Mouse (Mus musculus) myocyte (in vitro differentiated cells): ENCODE data around the gene Stard7. TPM values are rescaled to one million over a fixed set of nuclear protein-coding genes. Genes with fewer than 3 reads are reported as not detected.

Experiments used
- H3K27me3 ChIP-seq: one replicate; pipeline ENCODE4 v1.6.1; 2011; ENCODE audit not compliant: control insufficient read depth, insufficient read depth, insufficient read length
- H3K36me3 ChIP-seq: one replicate; pipeline ENCODE4 v1.6.1; 2011; ENCODE audit not compliant: control insufficient read depth, insufficient read depth
- H3K4me2 ChIP-seq: one replicate; pipeline ENCODE4 v1.6.1; 2011; ENCODE audit warnings: low read depth, control low read depth
- H3K4me3 ChIP-seq: one replicate; pipeline ENCODE4 v1.5.1; 2011; ENCODE audit warnings: mild to moderate bottlenecking, control low read depth, moderate library complexity
- H3K79me2 ChIP-seq: one replicate; pipeline ENCODE4 v1.6.1; 2011; ENCODE audit not compliant: control insufficient read depth, insufficient read depth
- H3ac ChIP-seq: one replicate; pipeline ENCODE4 v1.6.1; 2011; ENCODE audit not compliant: control insufficient read depth, insufficient read length
- CEBPB ChIP-seq: IDR thresholded peaks from 2 replicates; pipeline ENCODE4 v1.6.1; 2011; ENCODE audit warnings: mild to moderate bottlenecking, moderate library complexity; ENCODE audit not compliant: poor library complexity, insufficient read depth, severe bottlenecking
- E2F4 ChIP-seq: IDR thresholded peaks from one replicate; pipeline ENCODE4 v1.6.1; 2011; ENCODE audit warnings: mild to moderate bottlenecking, control low read depth, moderate library complexity; ENCODE audit not compliant: insufficient read depth
- MAX ChIP-seq: IDR thresholded peaks from one replicate; pipeline ENCODE4 v1.6.1; 2011; ENCODE audit warnings: low read depth, mild to moderate bottlenecking, control low read depth
- MYOD1 ChIP-seq, 3 experiments: IDR thresholded peaks; one replicate each; pipeline ENCODE4 v1.6.1; 2011; ENCODE audit warnings: control low read depth in 2 of 3, low read depth in 2 of 3, mild to moderate bottlenecking in 2 of 3, moderate library complexity in 1 of 3; ENCODE audit not compliant: insufficient read length in 2 of 3, control insufficient read depth in 1 of 3
- MYOG ChIP-seq, 3 experiments: IDR thresholded peaks; one replicate each; pipeline ENCODE4 v1.6.1; 2011; ENCODE audit warnings: control low read depth in 2 of 3, low read depth in 2 of 3, mild to moderate bottlenecking in 2 of 3; ENCODE audit not compliant: insufficient read length in 2 of 3, control insufficient read depth in 1 of 3, insufficient read depth in 1 of 3
- POLR2A ChIP-seq: IDR thresholded peaks from one replicate; pipeline ENCODE4 v1.6.1; 2011; ENCODE audit warnings: low read depth, mild to moderate bottlenecking, control low read depth, moderate library complexity; ENCODE audit not compliant: insufficient read length
- POLR2AphosphoS2 ChIP-seq: IDR thresholded peaks from one replicate; pipeline ENCODE4 v1.6.1; 2011; ENCODE audit warnings: low read depth, control low read depth; ENCODE audit not compliant: insufficient read length
- REST ChIP-seq: IDR thresholded peaks from one replicate; pipeline ENCODE4 v1.6.1; 2011; ENCODE audit warnings: mild to moderate bottlenecking, control low read depth, moderate library complexity; ENCODE audit not compliant: insufficient read depth, insufficient read length
- SRF ChIP-seq: IDR thresholded peaks from one replicate; pipeline ENCODE4 v1.6.1; 2011; ENCODE audit warnings: low read depth; ENCODE audit not compliant: control insufficient read depth, insufficient read length
- TCF12 ChIP-seq: IDR thresholded peaks from one replicate; pipeline ENCODE4 v1.6.1; 2011; ENCODE audit warnings: mild to moderate bottlenecking, control low read depth; ENCODE audit not compliant: poor library complexity, insufficient read depth, severe bottlenecking
- TCF3 ChIP-seq: IDR thresholded peaks from one replicate; pipeline ENCODE4 v1.6.1; 2011; ENCODE audit warnings: low read depth, control low read depth; ENCODE audit not compliant: insufficient read length
- USF1 ChIP-seq: IDR thresholded peaks from one replicate; pipeline ENCODE4 v1.6.1; 2011; ENCODE audit warnings: low read depth, mild to moderate bottlenecking, control low read depth, moderate library complexity
- polyA plus RNA-seq: library from polyadenylated mRNA; unstranded; fragments of >200 nt; fragmentation: generic; extraction: Trizol; gene quantifications from one replicate; pipeline ENCODE4 v1.2.1, GENCODE M21; 2012; ENCODE audit warnings: missing spikeins

Gene Stard7
- polyA plus RNA-seq, 1 experiment = 25.9 TPM

DNA sequence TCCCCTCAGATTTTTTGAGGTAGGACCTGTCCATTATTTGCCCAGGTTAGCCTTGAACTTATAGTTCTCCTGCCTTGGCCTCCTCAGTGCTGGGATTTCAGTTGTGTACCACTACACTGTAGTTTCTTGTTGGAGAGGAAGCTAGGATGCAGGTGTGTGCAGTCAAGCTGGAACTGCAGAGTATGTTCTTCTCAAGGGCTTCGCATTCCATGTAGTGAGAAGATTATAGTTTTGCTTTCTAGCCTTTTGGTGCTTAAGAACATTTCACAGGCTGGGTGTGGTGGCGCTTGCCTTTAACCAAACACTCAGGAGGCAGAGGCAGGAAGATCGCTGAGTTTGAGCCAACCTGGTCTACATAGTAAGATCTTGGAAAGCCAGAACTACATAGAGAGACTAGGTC lies 2.8 kb downstream of the Stard7 start:
- Histone ChIP-seq H3ac (no peak overlapping the region), H3K4me2 (no peak overlapping the region), H3K4me3 (no peak overlapping the region), H3K36me3 (no peaks in the 10 kb centered on the region), H3K27me3 (no peaks in the 10 kb centered on the region), H3K79me2 (peaks cover 69% of the 10 kb centered on the region)
- TF ChIP-seq POLR2AphosphoS2 (no peak), POLR2A (no peak), E2F4 (no peak), REST (no peak), MAX (no peak), TCF12 (no peak), TCF3 (no peak), MYOD1 (IDR thresholded peaks at IDR 0.05; ENCODE audit: control insufficient read depth in 1 of 3, insufficient read length in 2 of 3, low read depth in 2 of 3) (no peak)

DNA sequence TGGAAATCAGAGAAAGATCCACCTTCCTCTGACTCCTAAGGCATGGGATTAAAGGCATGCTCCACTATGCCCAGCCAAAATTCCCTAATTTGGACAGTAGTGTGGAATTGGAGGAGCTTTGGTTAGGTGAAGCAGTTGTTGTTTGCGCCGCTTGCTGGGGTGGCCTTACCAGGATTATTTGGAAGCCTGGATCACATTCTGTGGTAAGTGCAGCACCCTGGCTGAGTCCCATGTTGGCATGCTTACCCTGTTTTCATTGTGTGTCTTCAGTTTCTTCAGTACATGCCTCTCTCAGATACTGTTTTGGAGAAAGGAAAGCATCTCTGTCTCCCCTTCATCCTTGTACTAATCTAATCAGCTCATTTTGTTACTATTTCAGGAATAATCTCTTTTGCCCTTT lies 4.6 kb downstream of the Stard7 start:
- H3ac ChIP-seq = no peak overlapping the region
- H3K36me3 ChIP-seq = no peaks in the 10 kb centered on the region
- no peaks in the 10 kb centered on the region for H3K27me3 ChIP-seq
- TF ChIP-seq MYOG (IDR thresholded peaks at IDR 0.05; ENCODE audit: control insufficient read depth in 1 of 3, insufficient read depth in 1 of 3, insufficient read length in 2 of 3, low read depth in 2 of 3) = peak in 2 of 3 experiments; percentile 8 to 15
- TF ChIP-seq MYOD1 (IDR thresholded peaks at IDR 0.05; ENCODE audit: control insufficient read depth in 1 of 3, insufficient read length in 2 of 3, low read depth in 2 of 3) = no peak
- peak; percentile 59 for TF ChIP-seq SRF
- TF ChIP-seq POLR2AphosphoS2 = no peak
- peak overlapping the region; percentile 41 for H3K4me2 ChIP-seq
- peaks cover 86% of the 10 kb centered on the region for H3K79me2 ChIP-seq
- no peak overlapping the region for H3K4me3 ChIP-seq

DNA sequence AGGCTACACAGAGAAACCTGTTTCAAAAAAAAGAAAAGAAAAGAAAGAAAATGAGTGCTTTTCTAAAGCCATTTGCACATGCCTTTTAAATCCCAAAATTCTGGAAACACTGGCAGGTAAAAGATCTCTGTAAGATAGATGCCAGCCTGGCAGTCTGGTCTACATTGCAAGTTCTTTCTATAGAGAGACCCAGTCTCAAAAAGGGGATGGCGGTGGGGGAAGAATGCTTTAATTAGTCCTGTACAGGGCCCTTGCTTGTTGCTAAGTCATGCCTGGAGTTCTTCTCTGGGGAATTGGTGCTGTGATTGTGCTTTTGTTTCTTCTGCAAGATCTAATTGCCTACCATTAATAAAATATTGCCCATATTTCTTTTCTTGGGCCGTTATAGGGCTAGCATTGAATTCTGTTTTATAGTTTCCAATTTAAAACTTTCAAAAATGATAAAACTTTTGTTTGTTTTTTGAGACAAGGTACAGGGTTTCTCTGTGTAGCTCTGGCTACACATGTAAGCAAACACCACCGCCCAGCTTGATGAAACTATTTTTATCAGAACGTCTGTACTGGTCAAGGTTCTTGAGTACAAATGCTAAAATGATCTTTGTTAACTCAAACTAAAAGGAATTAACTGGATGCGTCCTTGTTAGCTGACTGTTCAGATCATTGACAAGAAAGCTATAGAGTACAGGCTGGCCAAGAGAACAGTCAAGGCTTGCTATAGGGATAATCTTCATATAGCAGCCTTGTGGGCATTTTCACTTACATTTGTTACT lies 5.7 kb downstream of the Stard7 start:
- H3K79me2 ChIP-seq = peaks cover 98% of the 10 kb centered on the region
- H3ac ChIP-seq = no peak overlapping the region
- H3K4me2 ChIP-seq = peak overlapping the region; percentile 41
- H3K27me3 ChIP-seq = no peaks in the 10 kb centered on the region
- TF ChIP-seq USF1 = no peak
- no peak for TF ChIP-seq POLR2A
- no peak for TF ChIP-seq MAX
- H3K36me3 ChIP-seq = no peaks in the 10 kb centered on the region
- H3K4me3 ChIP-seq = no peak overlapping the region

DNA sequence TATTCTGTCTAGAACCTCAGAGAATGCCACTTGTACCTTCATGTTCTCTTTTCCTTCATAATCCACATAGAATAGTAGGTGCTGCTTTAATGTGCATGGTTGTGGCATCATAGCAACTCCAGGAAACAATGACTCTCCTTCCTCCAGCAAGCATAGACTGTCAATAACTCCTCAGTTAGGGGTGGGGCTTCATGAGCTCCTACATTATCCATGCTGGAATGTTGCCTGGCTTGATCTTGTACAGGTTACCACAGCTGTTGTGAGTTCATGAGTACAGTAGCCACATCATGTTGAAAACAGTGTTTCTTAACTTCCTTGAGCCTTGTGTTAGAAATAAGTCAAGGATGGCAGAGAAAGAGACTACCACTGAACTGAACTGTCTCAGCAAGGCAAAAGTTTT lies 8.1 kb downstream of the Stard7 start:
- no peak overlapping the region for H3ac ChIP-seq
- TF ChIP-seq TCF3 (no peak), CEBPB (no peak), TCF12 (no peak), E2F4 (no peak), REST (no peak), MYOD1 (IDR thresholded peaks at IDR 0.05; ENCODE audit: control insufficient read depth in 1 of 3, insufficient read length in 2 of 3, low read depth in 2 of 3) (no peak), USF1 (no peak), MYOG (IDR thresholded peaks at IDR 0.05; ENCODE audit: control insufficient read depth in 1 of 3, insufficient read depth in 1 of 3, insufficient read length in 2 of 3, low read depth in 2 of 3) (no peak), SRF (no peak), MAX (no peak), POLR2A (no peak), POLR2AphosphoS2 (no peak)
- H3K4me3 ChIP-seq = no peak overlapping the region
- peaks cover 89% of the 10 kb centered on the region for H3K79me2 ChIP-seq
- H3K36me3 ChIP-seq = no peaks in the 10 kb centered on the region
- H3K4me2 ChIP-seq = no peak overlapping the region
- no peaks in the 10 kb centered on the region for H3K27me3 ChIP-seq

DNA sequence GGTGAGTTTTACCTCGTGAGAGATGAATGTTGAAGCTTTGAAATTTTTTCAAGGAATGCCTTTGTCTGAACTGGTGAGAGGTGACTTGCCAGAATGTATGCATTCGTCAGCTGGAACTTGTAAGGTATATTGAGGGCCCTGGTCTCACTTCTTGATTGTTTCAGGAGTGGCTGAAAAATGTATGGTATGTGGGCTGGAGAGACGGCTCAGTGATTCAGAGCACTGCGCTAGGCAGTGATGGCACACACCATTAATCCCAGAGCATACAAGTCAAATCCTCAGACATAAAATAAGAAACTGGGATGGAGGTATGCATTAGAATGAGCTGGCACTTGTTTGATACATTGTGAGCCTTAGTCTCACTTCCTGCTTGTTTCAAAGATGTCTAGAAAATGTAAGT lies 22.2 kb downstream of the Stard7 start:
- no peak overlapping the region for H3K4me3 ChIP-seq
- TF ChIP-seq POLR2A (no peak), MYOG (IDR thresholded peaks at IDR 0.05; ENCODE audit: control insufficient read depth in 1 of 3, insufficient read depth in 1 of 3, insufficient read length in 2 of 3, low read depth in 2 of 3) (no peak), E2F4 (no peak), POLR2AphosphoS2 (no peak), MYOD1 (IDR thresholded peaks at IDR 0.05; ENCODE audit: control insufficient read depth in 1 of 3, insufficient read length in 2 of 3, low read depth in 2 of 3) (no peak), REST (no peak), USF1 (no peak), SRF (no peak)
- peaks cover 30% of the 10 kb centered on the region for H3K36me3 ChIP-seq
- no peaks in the 10 kb centered on the region for H3K27me3 ChIP-seq
- H3K79me2 ChIP-seq = no peaks in the 10 kb centered on the region
- H3ac ChIP-seq = no peak overlapping the region
- H3K4me2 ChIP-seq = no peak overlapping the region
